Mouse (Mus musculus): ENCODE results near the gene Setdb2.

The Setdb2 gene

GRCm38 (mm10) chr14:59370348-59371068, 70.2 kb downstream of the Setdb2 start:
- DNase-seq (ENCODE audit: low read depth), result no peak

GRCm38 (mm10) chr14:59366386-59367105, 74.1 kb downstream of the Setdb2 start:
- no peak for DNase-seq (ENCODE audit: low read depth)

- DNase-seq (ENCODE audit: low read depth), result no peak
Observed at GRCm38 (mm10) chr14:59365244-59365644, 75.4 kb downstream of the Setdb2 start, which contains the start of gene Phf11d. TSS of gene Phf11d (minus strand) at chr14:59365470.
